Mouse (Mus musculus): ENCODE results near the gene Csf2rb2. TPM values are rescaled to one million over a fixed set of nuclear protein-coding genes. Genes with fewer than 3 reads are reported as not detected.
"Not testable (repeated sequence)": the region's sequence is repeated elsewhere in the genome, so short reads cannot be mapped to it uniquely, and the experiment has no call there.

Gene Csf2rb2
- polyA plus RNA-seq, 1 experiment from 2014 or later: 0.33 TPM

- ATAC-seq (ENCODE audit: low FRiP score): no peak; the same call in 1 of the 2 replicates
- H3K9me3 ChIP-seq (ENCODE audit: control insufficient read depth, low read length): no peaks in the 10 kb centered on the region
- H3K4me3 ChIP-seq (replicated peaks; ENCODE audit: low read length): no peak overlapping the region
- no peak overlapping the region for H3K4me2 ChIP-seq (replicated peaks)
- H3K9ac ChIP-seq: no peak overlapping the region
- no peak overlapping the region for H3K27ac ChIP-seq
- DNase-seq (ENCODE audit: low spot score): peak; percentile 68
- H3K4me1 ChIP-seq (replicated peaks; ENCODE audit: control insufficient read depth, insufficient read depth, low read length): no peaks in the 10 kb centered on the region
- no peaks in the 10 kb centered on the region for H3K27me3 ChIP-seq (ENCODE audit: control insufficient read depth, insufficient read depth, low read length)
- no peaks in the 10 kb centered on the region for H3K36me3 ChIP-seq (replicated peaks; ENCODE audit: control insufficient read depth, insufficient read depth)
- WGBS: 27% methylated on average over 5 of the region's 5 CpGs
These were observed 15.4 kb upstream of the Csf2rb2 start for GRCm38 (mm10) chr15:78320825-78321496.

GRCm38 (mm10) chr15:78318338-78319171, 13.0 kb upstream of the Csf2rb2 start:
- not testable (repeated sequence) for H3K4me1 ChIP-seq (replicated peaks; ENCODE audit: control insufficient read depth, insufficient read depth, low read length); H3K27ac ChIP-seq; H3K9me3 ChIP-seq (ENCODE audit: control insufficient read depth, low read length); H3K4me3 ChIP-seq (replicated peaks; ENCODE audit: low read length); DNase-seq (ENCODE audit: low spot score); H3K36me3 ChIP-seq (replicated peaks; ENCODE audit: control insufficient read depth, insufficient read depth); H3K9ac ChIP-seq; ATAC-seq (ENCODE audit: low FRiP score); H3K4me2 ChIP-seq (replicated peaks); H3K27me3 ChIP-seq (ENCODE audit: control insufficient read depth, insufficient read depth, low read length)
- 93% methylated on average over 2 of the region's 2 CpGs for WGBS

GRCm38 (mm10) chr15:78313659-78314058, 8.1 kb upstream of the Csf2rb2 start:
- 83% methylated on average over 5 of the region's 5 CpGs for WGBS
- H3K4me2 ChIP-seq (replicated peaks); ATAC-seq (ENCODE audit: low FRiP score): not testable (repeated sequence)

GRCm38 (mm10) chr15:78312421-78313233, 7.1 kb upstream of the Csf2rb2 start:
- DNase-seq (ENCODE audit: low spot score): not testable (repeated sequence)
- WGBS: 75% methylated on average over 4 of the region's 4 CpGs

More at GRCm38 (mm10) chr15:78313659-78314058, 8.1 kb upstream of the Csf2rb2 start:
- H3K4me3 ChIP-seq (replicated peaks; ENCODE audit: low read length); DNase-seq (ENCODE audit: low spot score); H3K27ac ChIP-seq; H3K36me3 ChIP-seq (replicated peaks; ENCODE audit: control insufficient read depth, insufficient read depth); H3K9me3 ChIP-seq (ENCODE audit: control insufficient read depth, low read length); H3K27me3 ChIP-seq (ENCODE audit: control insufficient read depth, insufficient read depth, low read length); H3K4me1 ChIP-seq (replicated peaks; ENCODE audit: control insufficient read depth, insufficient read depth, low read length); H3K9ac ChIP-seq: not testable (repeated sequence)

GRCm38 (mm10) chr15:78310971-78311370, 5.5 kb upstream of the Csf2rb2 start:
- no peaks in the 10 kb centered on the region for H3K36me3 ChIP-seq (replicated peaks; ENCODE audit: control insufficient read depth, insufficient read depth)
- WGBS: 75% methylated on average over 4 of the region's 4 CpGs
- H3K9me3 ChIP-seq (ENCODE audit: control insufficient read depth, low read length): no peaks in the 10 kb centered on the region
- H3K9ac ChIP-seq: no peak overlapping the region
- no peak overlapping the region for H3K4me3 ChIP-seq (replicated peaks; ENCODE audit: low read length)
- no peak for ATAC-seq (ENCODE audit: low FRiP score)
- H3K27me3 ChIP-seq (ENCODE audit: control insufficient read depth, insufficient read depth, low read length): no peaks in the 10 kb centered on the region
- no peak overlapping the region for H3K4me2 ChIP-seq (replicated peaks)
- no peak overlapping the region for H3K27ac ChIP-seq
- H3K4me1 ChIP-seq (replicated peaks; ENCODE audit: control insufficient read depth, insufficient read depth, low read length): no peaks in the 10 kb centered on the region
- DNase-seq (ENCODE audit: low spot score): no peak

More at GRCm38 (mm10) chr15:78312421-78313233, 7.1 kb upstream of the Csf2rb2 start:
- not testable (repeated sequence) for ATAC-seq (ENCODE audit: low FRiP score); H3K9me3 ChIP-seq (ENCODE audit: control insufficient read depth, low read length); H3K4me1 ChIP-seq (replicated peaks; ENCODE audit: control insufficient read depth, insufficient read depth, low read length); H3K36me3 ChIP-seq (replicated peaks; ENCODE audit: control insufficient read depth, insufficient read depth); H3K27ac ChIP-seq; H3K4me3 ChIP-seq (replicated peaks; ENCODE audit: low read length); H3K27me3 ChIP-seq (ENCODE audit: control insufficient read depth, insufficient read depth, low read length); H3K9ac ChIP-seq; H3K4me2 ChIP-seq (replicated peaks)

GRCm38 (mm10) chr15:78309865-78310264, 4.3 kb upstream of the Csf2rb2 start:
- H3K36me3 ChIP-seq (replicated peaks; ENCODE audit: control insufficient read depth, insufficient read depth): no peaks in the 10 kb centered on the region
- WGBS: 62% methylated on average over 5 of the region's 5 CpGs
- DNase-seq (ENCODE audit: low spot score) (no peak), ATAC-seq (ENCODE audit: low FRiP score) (no peak)
- no peak overlapping the region for H3K4me2 ChIP-seq (replicated peaks)
- H3K4me3 ChIP-seq (replicated peaks; ENCODE audit: low read length): no peak overlapping the region
- H3K9me3 ChIP-seq (ENCODE audit: control insufficient read depth, low read length): no peaks in the 10 kb centered on the region
- H3K9ac ChIP-seq: no peak overlapping the region
- no peak overlapping the region for H3K27ac ChIP-seq
- H3K27me3 ChIP-seq (ENCODE audit: control insufficient read depth, insufficient read depth, low read length): no peaks in the 10 kb centered on the region
- no peaks in the 10 kb centered on the region for H3K4me1 ChIP-seq (replicated peaks; ENCODE audit: control insufficient read depth, insufficient read depth, low read length)

GRCm38 (mm10) chr15:78303665-78304233, 1.8 kb downstream of the Csf2rb2 start:
- no peaks in the 10 kb centered on the region for H3K4me1 ChIP-seq (replicated peaks; ENCODE audit: control insufficient read depth, insufficient read depth, low read length)
- ATAC-seq (ENCODE audit: low FRiP score) (no peak), DNase-seq (ENCODE audit: low spot score) (no peak)
- H3K9me3 ChIP-seq (ENCODE audit: control insufficient read depth, low read length): no peaks in the 10 kb centered on the region
- no peak overlapping the region for H3K27ac ChIP-seq
- no peaks in the 10 kb centered on the region for H3K27me3 ChIP-seq (ENCODE audit: control insufficient read depth, insufficient read depth, low read length)
- no peak overlapping the region for H3K4me3 ChIP-seq (replicated peaks; ENCODE audit: low read length)
- no peak overlapping the region for H3K4me2 ChIP-seq (replicated peaks)
- no peak overlapping the region for H3K9ac ChIP-seq
- no peaks in the 10 kb centered on the region for H3K36me3 ChIP-seq (replicated peaks; ENCODE audit: control insufficient read depth, insufficient read depth)
- 95% methylated on average over 6 of the region's 6 CpGs for WGBS

- Histone ChIP-seq H3K4me3 (replicated peaks; ENCODE audit: low read length) (no peak overlapping the region), H3K4me2 (replicated peaks) (no peak overlapping the region), H3K27me3 (ENCODE audit: control insufficient read depth, insufficient read depth, low read length) (no peaks in the 10 kb centered on the region), H3K9ac (no peak overlapping the region), H3K36me3 (replicated peaks; ENCODE audit: control insufficient read depth, insufficient read depth) (no peaks in the 10 kb centered on the region), H3K9me3 (ENCODE audit: control insufficient read depth, low read length) (no peaks in the 10 kb centered on the region), H3K4me1 (replicated peaks; ENCODE audit: control insufficient read depth, insufficient read depth, low read length) (no peaks in the 10 kb centered on the region), H3K27ac (no peak overlapping the region)
- DNase-seq (ENCODE audit: low spot score) (no peak), ATAC-seq (ENCODE audit: low FRiP score) (no peak)
- 98% methylated on average over 4 of the region's 4 CpGs for WGBS
These were observed 2.8 kb downstream of the Csf2rb2 start for GRCm38 (mm10) chr15:78302718-78303117.

GRCm38 (mm10) chr15:78300773-78301172, 4.7 kb downstream of the Csf2rb2 start:
- no peak for DNase-seq (ENCODE audit: low spot score)

More at GRCm38 (mm10) chr15:78300773-78301172, 4.7 kb downstream of the Csf2rb2 start:
- Histone ChIP-seq H3K9me3 (ENCODE audit: control insufficient read depth, low read length) (no peaks in the 10 kb centered on the region), H3K4me1 (replicated peaks; ENCODE audit: control insufficient read depth, insufficient read depth, low read length) (no peaks in the 10 kb centered on the region), H3K9ac (no peak overlapping the region), H3K4me3 (replicated peaks; ENCODE audit: low read length) (no peak overlapping the region), H3K36me3 (replicated peaks; ENCODE audit: control insufficient read depth, insufficient read depth) (no peaks in the 10 kb centered on the region), H3K4me2 (replicated peaks) (no peak overlapping the region), H3K27ac (no peak overlapping the region), H3K27me3 (ENCODE audit: control insufficient read depth, insufficient read depth, low read length) (no peaks in the 10 kb centered on the region)
- no peak for ATAC-seq (ENCODE audit: low FRiP score)

Measured in hindbrain, embryonic 14.5 days (tissue).